ENCODE assay signal across 22 mouse cellular contexts in genomic region chr8:89823631-89824030, GRCm38 (mm10).
A peak's percentile ranks its signal among the peaks of the same experiment; 100 is the strongest.
DNase-seq lines count a peak whose midpoint lies in the region; ATAC-seq and TF ChIP-seq lines count a peak whose summit lies in the region.
"Had no signal": no experiment of that assay in that cellular context is flagged by ENCODE, and none has a peak within 500 bp of the region (broad histone marks: within the 10 kb centered on the region; RNA-seq: fewer than 3 reads in every experiment).

No protein-coding gene starts in this region.

- no peak overlapping the region for H3K4me2 ChIP-seq in hindbrain, embryonic 14.5 days (replicated peaks)
- H3K4me2 ChIP-seq in hindbrain, postnatal 0 days (ENCODE audit: low read depth, low read length), result no peak overlapping the region

- H3K36me3 ChIP-seq in hindbrain, embryonic 14.5 days (replicated peaks; ENCODE audit: control insufficient read depth, insufficient read depth), result no peaks in the 10 kb centered on the region
- no peaks in the 10 kb centered on the region for H3K36me3 ChIP-seq in hindbrain, postnatal 0 days (ENCODE audit: insufficient read depth, low read length)
- no peaks in the 10 kb centered on the region for H3K36me3 ChIP-seq in E14TG2a.4 (ENCODE audit: insufficient read depth, low read length)
- H3K36me3 ChIP-seq: forebrain, embryonic 10.5 days had no signal

- DNase-seq in hindbrain, embryonic 14.5 days (ENCODE audit: low spot score), result no peak
- no peak for DNase-seq in hindbrain, postnatal 0 days (ENCODE audit: low spot score)
- DNase-seq in ES-CJ7 (ENCODE audit: low read depth, low spot score), result peak; percentile 97
- DNase-seq in embryo, embryonic 10.5 days (ENCODE audit: low spot score), result peak; percentile 65
- DNase-seq in gastrocnemius, postnatal 36 days, result no peak
- no peak for DNase-seq in heart, postnatal 10 days
- no peak for DNase-seq in left cerebral cortex, adult 18-20 months (ENCODE audit: low spot score in 2 of 2)
- DNase-seq: adrenal gland, adult 8-10 months; B cell, adult 2 months; cerebellum, adult 8-10 months; cerebellum, postnatal 36 days; gastrocnemius, postnatal 25 days; heart, adult 2 months; heart, postnatal 4 days; kidney, adult 18-20 months; kidney, postnatal 4 days had no signal

- H3K4me1 ChIP-seq in hindbrain, embryonic 14.5 days (replicated peaks; ENCODE audit: control insufficient read depth, insufficient read depth, low read length), result no peaks in the 10 kb centered on the region
- H3K4me1 ChIP-seq in hindbrain, postnatal 0 days (ENCODE audit: insufficient read depth, low read length), result no peaks in the 10 kb centered on the region
- peaks cover 41% of the 10 kb centered on the region for H3K4me1 ChIP-seq in E14TG2a.4 (replicated peaks; ENCODE audit: low read depth, low read length)

- TF ChIP-seq CTCF in hindbrain, postnatal 0 days (IDR thresholded peaks at IDR 0.05; ENCODE audit: low read depth), result no peak
- no peak for TF ChIP-seq CTCF in E14TG2a.4 (conservative IDR thresholded peaks at IDR 0.05; ENCODE audit: low read length)

- no peak for ATAC-seq in hindbrain, embryonic 14.5 days (ENCODE audit: low FRiP score)
- no peak for ATAC-seq in hindbrain, postnatal 0 days
- ATAC-seq: inflammation-experienced regulatory T-cells, adult 6 months had no signal

- peak overlapping the region; percentile 14 for H3K27ac ChIP-seq in hindbrain, embryonic 14.5 days
- H3K27ac ChIP-seq in hindbrain, postnatal 0 days, result no peak overlapping the region
- H3K27ac ChIP-seq: forebrain, embryonic 10.5 days; heart, adult 2 months; left cerebral cortex, adult 2 months; macrophage had no signal

- intact Hi-C loops in gastrocnemius, postnatal 36 days (cut with DNase I), result no loop called here
- intact Hi-C loops in heart, postnatal 10 days (cut with DNase I), result no loop called here

- H3K27me3 ChIP-seq in hindbrain, embryonic 14.5 days (ENCODE audit: control insufficient read depth, insufficient read depth, low read length), result no peaks in the 10 kb centered on the region
- H3K27me3 ChIP-seq in hindbrain, postnatal 0 days (ENCODE audit: insufficient read depth, low read length), result no peaks in the 10 kb centered on the region
- no peaks in the 10 kb centered on the region for H3K27me3 ChIP-seq in E14TG2a.4 (ENCODE audit: insufficient read depth, low read length)
- H3K27me3 ChIP-seq: CH12.LX had no signal

- H3K4me3 ChIP-seq in hindbrain, embryonic 14.5 days (replicated peaks; ENCODE audit: low read length), result no peak overlapping the region
- H3K4me3 ChIP-seq in hindbrain, postnatal 0 days (ENCODE audit: low read length), result no peak overlapping the region
- peak overlapping the region; percentile 32 for H3K4me3 ChIP-seq in E14TG2a.4 (replicated peaks; ENCODE audit: low read length)
- H3K4me3 ChIP-seq: forebrain, embryonic 10.5 days; heart, adult 2 months; left cerebral cortex, adult 2 months had no signal

- H3K9me3 ChIP-seq in hindbrain, embryonic 14.5 days (ENCODE audit: control insufficient read depth, low read length), result no peaks in the 10 kb centered on the region
- no peaks in the 10 kb centered on the region for H3K9me3 ChIP-seq in hindbrain, postnatal 0 days (ENCODE audit: low read length)
- peaks cover 16% of the 10 kb centered on the region for H3K9me3 ChIP-seq in E14TG2a.4 (ENCODE audit: low read length)
- H3K9me3 ChIP-seq: forebrain, embryonic 10.5 days had no signal

- H3K9ac ChIP-seq in hindbrain, embryonic 14.5 days, result no peak overlapping the region
- no peak overlapping the region for H3K9ac ChIP-seq in hindbrain, postnatal 0 days (replicated peaks; ENCODE audit: low read length)

Comparison
In these comparisons a context has a peak if more than half of its experiments do, and no peak if none do; other contexts are left out.
1. DNase-seq: peak in ES-CJ7 (single experiment) and embryo, embryonic 10.5 days (single experiment); none in hindbrain, embryonic 14.5 days (single experiment), hindbrain, postnatal 0 days (single experiment), gastrocnemius, postnatal 36 days (0 of 2), heart, postnatal 10 days (0 of 2) and left cerebral cortex, adult 18-20 months (0 of 2).